Mouse (Mus musculus): ENCODE data around the gene Tmem100.

The Tmem100 gene

DNA sequence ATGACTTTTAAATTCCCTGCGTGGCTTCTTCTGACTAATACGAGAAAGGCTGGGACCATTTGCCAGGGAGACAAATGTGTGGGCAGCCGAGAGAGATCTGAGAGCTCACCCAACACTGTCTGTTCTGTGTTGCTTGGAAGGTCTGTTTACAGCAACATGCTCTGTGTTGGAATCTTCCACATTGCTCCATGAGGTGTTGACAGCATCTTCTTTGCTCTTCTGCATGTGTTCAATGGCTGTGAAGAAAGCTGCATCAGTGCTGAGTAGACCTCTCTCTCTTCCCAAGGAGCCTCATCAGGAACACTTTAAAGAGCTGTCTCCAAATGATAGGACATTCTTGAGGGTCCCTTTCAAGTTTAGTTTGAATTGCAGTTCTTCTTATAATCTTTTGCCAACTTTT, 32.5 kb downstream of the Tmem100 start:
- DNase-seq (ENCODE audit: low spot score) = no peak

DNA sequence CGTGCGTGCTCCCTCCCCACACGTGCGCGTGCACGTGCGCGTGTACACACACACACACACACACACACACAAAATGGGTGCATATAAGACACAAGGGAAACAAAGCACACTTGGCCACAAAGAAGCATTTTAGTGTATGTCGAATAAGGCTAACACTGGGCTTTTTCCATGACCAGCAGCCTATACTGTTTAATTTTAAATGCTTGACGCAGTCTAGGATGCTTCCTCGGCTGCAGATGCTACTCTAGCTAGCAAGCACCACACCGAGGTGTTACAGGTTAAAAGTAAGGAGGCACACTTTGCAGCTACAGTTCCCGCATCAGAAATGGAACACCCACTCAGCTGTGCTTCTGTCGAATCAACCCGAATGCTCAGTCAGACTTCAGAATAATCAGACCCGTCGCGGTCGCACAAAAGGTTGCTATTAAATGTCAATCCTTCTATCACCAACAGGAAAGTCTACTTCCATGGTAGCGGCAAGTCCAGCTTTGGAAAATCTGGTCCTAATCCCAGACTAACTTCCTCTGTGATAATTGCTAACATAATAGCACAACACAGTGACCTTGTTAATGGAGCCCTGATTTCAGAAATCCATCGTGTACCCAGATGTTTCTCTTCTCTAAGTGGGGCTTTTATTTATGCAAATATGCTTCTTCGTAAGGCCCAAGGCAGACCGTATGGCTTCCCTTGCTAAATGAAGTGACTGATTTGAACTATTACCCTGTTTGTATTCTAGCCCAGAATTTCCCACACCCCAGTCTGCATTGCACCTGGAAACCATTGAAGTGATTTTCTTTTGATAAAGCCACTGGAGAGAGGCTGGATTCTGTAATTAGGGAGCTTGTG, 36.5 kb downstream of the Tmem100 start:
- DNase-seq (ENCODE audit: low spot score) = no peak

DNA sequence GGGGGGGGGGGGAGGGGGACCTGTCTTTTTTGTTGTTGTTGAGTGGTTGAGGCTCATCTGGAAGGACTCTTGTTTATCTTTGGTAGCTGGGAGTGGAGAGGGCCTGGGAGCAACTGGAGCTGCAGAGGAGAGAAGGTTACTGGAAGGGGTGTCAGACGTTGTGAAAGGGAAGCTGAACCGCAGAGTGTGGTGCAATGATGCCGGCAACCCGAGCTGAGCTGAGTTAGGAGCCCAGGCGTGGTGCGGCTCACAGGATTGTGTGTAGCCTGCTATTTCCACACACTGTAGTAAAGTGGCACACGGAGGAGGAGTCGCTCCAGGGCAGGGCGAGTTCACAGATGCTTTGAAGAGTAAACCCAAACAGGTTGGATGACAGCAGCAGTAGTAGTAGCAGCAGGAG, 41.6 kb downstream of the Tmem100 start:
- no peak for DNase-seq (ENCODE audit: low spot score)

DNA sequence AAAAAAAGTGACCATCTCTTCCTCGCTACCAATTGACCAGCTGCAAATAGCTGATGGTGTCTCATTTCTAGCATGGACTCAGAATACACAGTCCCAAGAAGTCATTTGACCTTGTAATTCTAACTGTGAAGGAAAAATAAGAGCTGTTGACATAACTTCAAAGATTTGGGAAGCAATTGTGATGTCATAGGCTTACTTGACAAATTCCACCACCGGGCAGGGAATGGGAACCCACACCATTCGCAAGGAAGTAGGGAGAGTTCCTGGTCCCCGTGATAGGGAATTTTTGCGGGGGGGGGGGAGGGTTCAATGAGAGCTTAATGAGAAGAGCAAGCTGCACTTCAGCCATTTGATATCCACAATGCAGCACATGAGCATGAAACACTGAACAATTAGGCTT, 43.1 kb downstream of the Tmem100 start:
- DNase-seq (ENCODE audit: low spot score) = no peak

DNA sequence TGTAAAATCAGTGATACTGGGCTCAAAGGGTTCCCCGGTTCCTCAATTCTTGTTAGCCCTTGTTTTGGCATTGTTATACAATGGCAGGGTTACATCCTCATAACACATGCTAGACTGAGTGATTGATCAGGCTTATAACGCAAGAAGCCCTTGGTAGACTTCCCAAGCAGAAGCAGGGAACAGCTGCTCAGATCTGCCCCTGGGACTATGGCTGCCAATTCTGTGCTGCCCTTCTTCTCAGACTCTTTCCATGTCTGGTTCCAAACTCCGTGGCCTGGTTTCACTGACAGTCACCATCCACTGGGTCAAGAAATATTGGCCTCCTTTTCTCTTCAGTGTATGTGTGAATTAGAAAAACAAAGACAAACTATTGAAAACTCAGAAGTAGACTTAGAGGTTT, 46.5 kb downstream of the Tmem100 start:
- no peak for DNase-seq (ENCODE audit: low spot score)

DNA sequence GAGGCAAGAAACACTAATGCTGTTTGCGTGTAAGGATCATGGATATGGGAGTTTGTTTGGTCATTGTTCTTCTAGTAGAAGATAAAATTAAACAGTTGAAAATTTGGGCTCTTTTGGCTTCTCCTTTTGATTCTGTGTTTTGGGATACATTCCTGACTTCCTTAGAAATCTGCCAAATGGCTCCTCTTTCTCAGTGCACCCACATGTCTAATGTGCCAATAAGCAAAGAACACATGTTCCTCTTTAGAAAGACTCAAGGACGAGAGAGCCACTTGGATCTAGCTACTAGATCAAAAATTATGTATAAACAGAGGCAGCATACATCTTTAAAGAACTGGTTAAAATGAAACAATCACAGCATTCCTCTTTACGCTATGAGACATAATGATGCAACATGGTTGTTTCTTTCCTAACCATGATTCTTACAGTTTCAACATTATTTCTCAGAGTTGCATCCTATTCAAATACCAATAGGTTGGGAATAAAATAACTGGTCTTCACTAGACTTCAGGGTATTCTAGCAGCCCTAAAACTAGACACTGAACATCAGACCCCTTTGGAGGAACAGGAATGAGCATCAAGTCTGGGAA, 50.6 kb downstream of the Tmem100 start:
- no peak for DNase-seq (ENCODE audit: low spot score)

DNA sequence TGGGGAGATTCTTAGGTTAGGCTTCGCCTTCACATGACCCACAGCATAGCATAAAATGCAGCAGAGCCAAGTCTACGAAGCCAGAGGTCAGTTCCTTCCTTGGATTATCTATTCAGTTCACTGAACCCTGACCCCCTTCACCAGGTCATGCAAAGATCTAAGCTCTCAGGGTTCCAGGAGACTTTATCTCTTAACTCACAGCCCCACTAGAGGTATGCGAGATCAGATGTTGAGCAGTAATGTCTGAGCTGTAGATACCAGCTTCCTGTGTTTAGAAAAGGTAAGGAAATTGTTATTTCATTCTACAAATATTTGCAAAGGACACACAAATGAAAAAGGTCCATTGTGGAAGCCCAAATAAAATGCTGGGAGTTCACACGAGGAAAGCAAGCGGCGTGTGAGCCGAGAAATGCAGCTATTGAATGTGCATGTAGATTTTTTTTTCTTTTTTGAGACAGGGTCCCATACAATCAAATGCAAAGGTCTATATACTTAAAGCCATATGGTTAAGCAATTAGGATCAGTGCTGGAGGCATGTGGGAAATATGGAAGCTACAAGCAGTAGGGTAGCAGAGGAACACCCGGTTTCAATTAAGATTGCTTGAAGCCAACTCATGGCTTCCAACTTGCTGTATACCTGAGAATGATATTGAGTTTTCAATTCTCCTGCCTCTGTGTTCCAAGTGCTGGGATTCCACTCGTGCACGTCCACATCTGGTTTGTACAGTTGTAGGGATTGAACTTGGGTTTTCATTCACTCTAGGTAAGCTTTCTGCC, 51.9 kb downstream of the Tmem100 start:
- DNase-seq (ENCODE audit: low spot score) = no peak

DNA sequence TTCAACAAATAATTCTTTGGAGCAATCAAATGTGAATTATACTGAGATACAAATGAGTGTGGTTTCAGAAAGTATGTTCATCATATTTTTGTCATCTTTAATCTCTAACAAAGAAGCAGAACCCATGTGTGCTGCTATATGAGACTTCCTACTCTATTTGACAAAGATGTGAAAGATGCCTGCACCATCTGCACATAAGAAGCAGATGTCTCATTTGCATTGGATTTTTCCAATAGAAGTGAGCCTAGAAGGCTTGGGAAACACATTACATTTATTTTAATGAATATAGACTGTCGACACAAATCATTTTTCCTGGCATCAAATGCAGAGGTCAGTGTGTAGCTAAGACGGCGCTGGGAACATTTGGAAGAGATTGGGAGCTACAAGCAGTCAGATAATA, 52.9 kb downstream of the Tmem100 start:
- DNase-seq (ENCODE audit: low spot score) = no peak

DNA sequence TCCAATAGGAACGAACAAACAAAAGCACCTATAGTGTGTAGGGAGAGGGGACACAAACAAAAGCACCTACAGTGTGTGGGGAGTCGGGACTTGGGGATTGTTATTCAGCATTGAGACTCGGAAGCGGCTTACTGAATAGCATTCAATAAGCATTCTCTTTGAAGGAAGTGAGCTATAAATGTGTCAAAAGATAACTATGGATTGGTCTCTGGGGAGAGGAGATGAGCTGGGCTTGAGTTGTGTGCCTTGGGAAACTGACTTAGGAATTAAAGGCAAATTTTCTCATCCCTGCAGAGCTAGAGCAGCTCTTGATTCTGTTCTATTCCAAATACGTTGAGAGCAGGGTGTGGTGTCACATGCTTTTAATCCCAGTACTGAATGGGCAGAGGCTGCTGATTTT, 54.0 kb downstream of the Tmem100 start:
- no peak for DNase-seq (ENCODE audit: low spot score)

Data from testis, postnatal 14 days (tissue).